Mouse (Mus musculus) cerebellum, adult 11-12 months (tissue): ENCODE data around the gene Gm20918.
"Not testable (repeated sequence)": the region's sequence is repeated elsewhere in the genome, so short reads cannot be mapped to it uniquely, and the experiment has no call there.

Experiments used
- DNase-seq: peaks from one replicate; pipeline ENCODE4 v3.0.0; 2022

The Gm20918 gene

GRCm38 (mm10) chrY:5043637-5044036, at the start of gene Gm20918:
Gene Gm20918, plus strand, starts transcription at chrY:5043937.
- not testable (repeated sequence) for DNase-seq
